Mouse (Mus musculus) myocyte (in vitro differentiated cells): Measurements from ENCODE around the gene Melk. TPM values are rescaled to one million over a fixed set of nuclear protein-coding genes. Genes with fewer than 3 reads are reported as not detected.
A peak's percentile ranks its signal among the peaks of the same experiment; 100 is the strongest.

Source experiments
- H3K27me3 ChIP-seq: one replicate; pipeline ENCODE4 v1.6.1; 2011; ENCODE audit not compliant: control insufficient read depth, insufficient read depth, insufficient read length
- H3K36me3 ChIP-seq: one replicate; pipeline ENCODE4 v1.6.1; 2011; ENCODE audit not compliant: control insufficient read depth, insufficient read depth
- H3K4me2 ChIP-seq: one replicate; pipeline ENCODE4 v1.6.1; 2011; ENCODE audit warnings: low read depth, control low read depth
- H3K4me3 ChIP-seq: one replicate; pipeline ENCODE4 v1.5.1; 2011; ENCODE audit warnings: mild to moderate bottlenecking, control low read depth, moderate library complexity
- H3K79me2 ChIP-seq: one replicate; pipeline ENCODE4 v1.6.1; 2011; ENCODE audit not compliant: control insufficient read depth, insufficient read depth
- H3ac ChIP-seq: one replicate; pipeline ENCODE4 v1.6.1; 2011; ENCODE audit not compliant: control insufficient read depth, insufficient read length
- CEBPB ChIP-seq: IDR thresholded peaks from 2 replicates; pipeline ENCODE4 v1.6.1; 2011; ENCODE audit warnings: mild to moderate bottlenecking, moderate library complexity; ENCODE audit not compliant: poor library complexity, insufficient read depth, severe bottlenecking
- E2F4 ChIP-seq: IDR thresholded peaks from one replicate; pipeline ENCODE4 v1.6.1; 2011; ENCODE audit warnings: mild to moderate bottlenecking, control low read depth, moderate library complexity; ENCODE audit not compliant: insufficient read depth
- MAX ChIP-seq: IDR thresholded peaks from one replicate; pipeline ENCODE4 v1.6.1; 2011; ENCODE audit warnings: low read depth, mild to moderate bottlenecking, control low read depth
- MYOD1 ChIP-seq, 3 experiments: IDR thresholded peaks; one replicate each; pipeline ENCODE4 v1.6.1; 2011; ENCODE audit warnings: control low read depth in 2 of 3, low read depth in 2 of 3, mild to moderate bottlenecking in 2 of 3, moderate library complexity in 1 of 3; ENCODE audit not compliant: insufficient read length in 2 of 3, control insufficient read depth in 1 of 3
- MYOG ChIP-seq, 3 experiments: IDR thresholded peaks; one replicate each; pipeline ENCODE4 v1.6.1; 2011; ENCODE audit warnings: control low read depth in 2 of 3, low read depth in 2 of 3, mild to moderate bottlenecking in 2 of 3; ENCODE audit not compliant: insufficient read length in 2 of 3, control insufficient read depth in 1 of 3, insufficient read depth in 1 of 3
- POLR2A ChIP-seq: IDR thresholded peaks from one replicate; pipeline ENCODE4 v1.6.1; 2011; ENCODE audit warnings: low read depth, mild to moderate bottlenecking, control low read depth, moderate library complexity; ENCODE audit not compliant: insufficient read length
- POLR2AphosphoS2 ChIP-seq: IDR thresholded peaks from one replicate; pipeline ENCODE4 v1.6.1; 2011; ENCODE audit warnings: low read depth, control low read depth; ENCODE audit not compliant: insufficient read length
- REST ChIP-seq: IDR thresholded peaks from one replicate; pipeline ENCODE4 v1.6.1; 2011; ENCODE audit warnings: mild to moderate bottlenecking, control low read depth, moderate library complexity; ENCODE audit not compliant: insufficient read depth, insufficient read length
- SRF ChIP-seq: IDR thresholded peaks from one replicate; pipeline ENCODE4 v1.6.1; 2011; ENCODE audit warnings: low read depth; ENCODE audit not compliant: control insufficient read depth, insufficient read length
- TCF12 ChIP-seq: IDR thresholded peaks from one replicate; pipeline ENCODE4 v1.6.1; 2011; ENCODE audit warnings: mild to moderate bottlenecking, control low read depth; ENCODE audit not compliant: poor library complexity, insufficient read depth, severe bottlenecking
- TCF3 ChIP-seq: IDR thresholded peaks from one replicate; pipeline ENCODE4 v1.6.1; 2011; ENCODE audit warnings: low read depth, control low read depth; ENCODE audit not compliant: insufficient read length
- USF1 ChIP-seq: IDR thresholded peaks from one replicate; pipeline ENCODE4 v1.6.1; 2011; ENCODE audit warnings: low read depth, mild to moderate bottlenecking, control low read depth, moderate library complexity
- polyA plus RNA-seq: library from polyadenylated mRNA; unstranded; fragments of >200 nt; fragmentation: generic; extraction: Trizol; gene quantifications from one replicate; pipeline ENCODE4 v1.2.1, GENCODE M21; 2012; ENCODE audit warnings: missing spikeins

The Melk gene
- polyA plus RNA-seq, 1 experiment, result 8.9 TPM

GRCm38 (mm10) chr4:44254579-44254978 is 46.1 kb upstream of the Melk start:
- Histone ChIP-seq H3ac (no peak overlapping the region), H3K4me2 (no peak overlapping the region), H3K36me3 (no peaks in the 10 kb centered on the region), H3K27me3 (peaks cover 6% of the 10 kb centered on the region), H3K4me3 (no peak overlapping the region), H3K79me2 (no peaks in the 10 kb centered on the region)
- TF ChIP-seq POLR2A (no peak), CEBPB (no peak), TCF12 (no peak), MAX (no peak), REST (no peak)

- no peaks in the 10 kb centered on the region for H3K79me2 ChIP-seq
- TF ChIP-seq CEBPB (no peak), TCF3 (no peak), MYOG (IDR thresholded peaks at IDR 0.05; ENCODE audit: control insufficient read depth in 1 of 3, insufficient read depth in 1 of 3, insufficient read length in 2 of 3, low read depth in 2 of 3) (no peak), REST (no peak), POLR2A (no peak), POLR2AphosphoS2 (no peak), SRF (no peak), TCF12 (no peak), MYOD1 (IDR thresholded peaks at IDR 0.05; ENCODE audit: control insufficient read depth in 1 of 3, insufficient read length in 2 of 3, low read depth in 2 of 3) (no peak), MAX (no peak), E2F4 (no peak), USF1 (no peak)
Observed at GRCm38 (mm10) chr4:44259126-44259525, 41.5 kb upstream of the Melk start.

GRCm38 (mm10) chr4:44260244-44260643 is 40.4 kb upstream of the Melk start:
- H3K79me2 ChIP-seq, result no peaks in the 10 kb centered on the region
- TF ChIP-seq USF1, result no peak
- TF ChIP-seq POLR2A, result no peak
- no peak for TF ChIP-seq TCF3
- no peak for TF ChIP-seq MYOG (IDR thresholded peaks at IDR 0.05; ENCODE audit: control insufficient read depth in 1 of 3, insufficient read depth in 1 of 3, insufficient read length in 2 of 3, low read depth in 2 of 3)
- peak; percentile 73 for TF ChIP-seq MAX
- peak; percentile 85 for TF ChIP-seq REST
- no peak for TF ChIP-seq MYOD1 (IDR thresholded peaks at IDR 0.05; ENCODE audit: control insufficient read depth in 1 of 3, insufficient read length in 2 of 3, low read depth in 2 of 3)
- no peak overlapping the region for H3K4me2 ChIP-seq
- no peaks in the 10 kb centered on the region for H3K27me3 ChIP-seq
- no peak overlapping the region for H3K4me3 ChIP-seq
- H3ac ChIP-seq, result no peak overlapping the region
- no peaks in the 10 kb centered on the region for H3K36me3 ChIP-seq

More at GRCm38 (mm10) chr4:44259126-44259525, 41.5 kb upstream of the Melk start:
- Histone ChIP-seq H3K27me3 (no peaks in the 10 kb centered on the region), H3ac (no peak overlapping the region), H3K36me3 (no peaks in the 10 kb centered on the region), H3K4me2 (no peak overlapping the region), H3K4me3 (no peak overlapping the region)

- H3K36me3 ChIP-seq, result no peaks in the 10 kb centered on the region
- H3K27me3 ChIP-seq, result no peaks in the 10 kb centered on the region
- no peak overlapping the region for H3ac ChIP-seq
- TF ChIP-seq MYOD1 (IDR thresholded peaks at IDR 0.05; ENCODE audit: control insufficient read depth in 1 of 3, insufficient read length in 2 of 3, low read depth in 2 of 3) (no peak), SRF (no peak), MYOG (IDR thresholded peaks at IDR 0.05; ENCODE audit: control insufficient read depth in 1 of 3, insufficient read depth in 1 of 3, insufficient read length in 2 of 3, low read depth in 2 of 3) (no peak), POLR2AphosphoS2 (no peak), CEBPB (no peak), TCF3 (no peak), REST (no peak), E2F4 (no peak), POLR2A (no peak), TCF12 (no peak)
- no peak overlapping the region for H3K4me3 ChIP-seq
- H3K4me2 ChIP-seq, result no peak overlapping the region
- H3K79me2 ChIP-seq, result no peaks in the 10 kb centered on the region
Observed at GRCm38 (mm10) chr4:44265500-44265899, 35.2 kb upstream of the Melk start.

- Histone ChIP-seq H3K36me3 (no peaks in the 10 kb centered on the region), H3K4me2 (no peak overlapping the region), H3K27me3 (no peaks in the 10 kb centered on the region), H3ac (no peak overlapping the region), H3K4me3 (no peak overlapping the region), H3K79me2 (no peaks in the 10 kb centered on the region)
- no peak for TF ChIP-seq E2F4
- TF ChIP-seq CEBPB, result no peak
- TF ChIP-seq POLR2AphosphoS2, result no peak
- TF ChIP-seq POLR2A, result no peak
- no peak for TF ChIP-seq REST
- no peak for TF ChIP-seq TCF12
- no peak for TF ChIP-seq TCF3
- no peak for TF ChIP-seq MYOD1 (IDR thresholded peaks at IDR 0.05; ENCODE audit: control insufficient read depth in 1 of 3, insufficient read length in 2 of 3, low read depth in 2 of 3)
- no peak for TF ChIP-seq USF1
- no peak for TF ChIP-seq MYOG (IDR thresholded peaks at IDR 0.05; ENCODE audit: control insufficient read depth in 1 of 3, insufficient read depth in 1 of 3, insufficient read length in 2 of 3, low read depth in 2 of 3)
- no peak for TF ChIP-seq SRF
- no peak for TF ChIP-seq MAX
Observed at GRCm38 (mm10) chr4:44267437-44267836, 33.2 kb upstream of the Melk start.
